Mouse (Mus musculus) CH12.LX (cell line): ENCODE measurements around the gene B4galt1. TPM values are rescaled to one million over a fixed set of nuclear protein-coding genes. Genes with fewer than 3 reads are reported as not detected.
A peak's percentile ranks its signal among the peaks of the same experiment; 100 is the strongest.

Experiments
- DNase-seq: peaks from one replicate; pipeline ENCODE4 v3.0.0-alpha.2; 2013; ENCODE audit errors: extremely low read depth
- H3K27ac ChIP-seq: 2 replicates; pipeline ENCODE4 v1.5.1; 2012; ENCODE audit warnings: low read depth, mild to moderate bottlenecking, control low read depth, moderate library complexity; ENCODE audit not compliant: insufficient read depth
- H3K27me3 ChIP-seq: replicated peaks from 2 replicates; pipeline ENCODE3; 2012; ENCODE audit warnings: inconsistent platforms
- H3K36me3 ChIP-seq, 2 experiments: replicated peaks in 1 of 2; 2 replicates each; pipeline versions ENCODE3 to v1.6.1; 2012; ENCODE audit warnings: inconsistent platforms in 1 of 2, low read length in 1 of 2, mild to moderate bottlenecking in 1 of 2, mixed read lengths in 1 of 2, moderate library complexity in 1 of 2; ENCODE audit not compliant: control insufficient read depth in 1 of 2, insufficient read depth in 1 of 2
- H3K4me1 ChIP-seq, 2 experiments: 2 replicates each; pipeline ENCODE4 v1.6.1; 2012; ENCODE audit warnings: inconsistent platforms in 1 of 2, moderate library complexity in 1 of 2; ENCODE audit not compliant: insufficient read depth in 2 of 2, control insufficient read depth in 1 of 2
- H3K4me2 ChIP-seq: 2 replicates; pipeline ENCODE4 v1.6.1; 2012; ENCODE audit warnings: low read depth, mild to moderate bottlenecking, control low read depth; ENCODE audit not compliant: poor library complexity, insufficient read depth, severe bottlenecking
- H3K4me3 ChIP-seq, 3 experiments: fragments of 150-350 bp in 1 of 3; sonication (generic) in 1 of 3; replicated peaks in 1 of 3; 2 replicates each; pipeline versions ENCODE3 to v1.5.1; 2011 to 2012; ENCODE audit warnings: low read depth in 2 of 3, low read length in 2 of 3, mild to moderate bottlenecking in 2 of 3, moderate library complexity in 2 of 3, control low read depth in 1 of 3, improper control_type of control experiment in 1 of 3, inconsistent platforms in 1 of 3, mixed read lengths in 1 of 3; ENCODE audit not compliant: poor library complexity in 1 of 3
- H3K79me2 ChIP-seq: replicated peaks from 2 replicates; pipeline ENCODE4 v1.6.1; 2012; ENCODE audit warnings: mild to moderate bottlenecking, moderate library complexity; ENCODE audit not compliant: control insufficient read depth, poor library complexity, insufficient read depth, severe bottlenecking; ENCODE audit errors: extremely low read depth
- H3K9ac ChIP-seq: 2 replicates; pipeline ENCODE4 v1.6.1; 2012; ENCODE audit warnings: low read depth, mild to moderate bottlenecking, control low read depth, moderate library complexity; ENCODE audit not compliant: insufficient read depth
- H3K9me3 ChIP-seq: replicated peaks from 2 replicates; pipeline ENCODE3; 2012; ENCODE audit warnings: low read length, inconsistent platforms, mixed read lengths
- BHLHE40 ChIP-seq: IDR thresholded peaks from 2 replicates; pipeline ENCODE4 v1.6.1; 2011; ENCODE audit warnings: mild to moderate bottlenecking, low read depth, low read length, improper control_type of control experiment
- CHD1 ChIP-seq: IDR thresholded peaks from 2 replicates; pipeline ENCODE4 v1.6.1; 2012; ENCODE audit warnings: low read depth, low read length, improper control_type of control experiment, inconsistent platforms
- CHD2 ChIP-seq: IDR thresholded peaks from 2 replicates; pipeline ENCODE4 v1.6.1; 2011; ENCODE audit warnings: low read length, improper control_type of control experiment
- CTCF ChIP-seq, 2 experiments: IDR thresholded peaks in 1 of 2; conservative IDR thresholded peaks in 1 of 2; 2 replicates each; pipeline ENCODE4 v1.5.1; 2011 to 2012; ENCODE audit warnings: low read depth in 2 of 2, low read length in 2 of 2, improper control_type of control experiment in 1 of 2, inconsistent platforms in 1 of 2, mild to moderate bottlenecking in 1 of 2, moderate library complexity in 1 of 2
- E2F4 ChIP-seq: IDR thresholded peaks from 2 replicates; pipeline ENCODE4 v1.6.1; 2011; ENCODE audit warnings: low read depth, low read length, improper control_type of control experiment; ENCODE audit not compliant: insufficient replicate concordance
- ELF1 ChIP-seq: IDR thresholded peaks from 2 replicates; pipeline ENCODE4 v1.6.1; 2014; ENCODE audit warnings: low read depth, mild to moderate bottlenecking, inconsistent platforms, low read length, improper control_type of control experiment
- EP300 ChIP-seq: IDR thresholded peaks from 2 replicates; pipeline ENCODE4 v1.6.1; 2011; ENCODE audit warnings: low read length, improper control_type of control experiment
- ETS1 ChIP-seq: conservative IDR thresholded peaks from 2 replicates; pipeline ENCODE4 v1.6.1; 2012; ENCODE audit warnings: low read depth, mild to moderate bottlenecking, inconsistent platforms, low read length, improper control_type of control experiment, moderate library complexity
- GABPA ChIP-seq: IDR thresholded peaks from 2 replicates; pipeline ENCODE4 v1.6.1; 2012; ENCODE audit warnings: low read depth, low read length, improper control_type of control experiment, inconsistent platforms; ENCODE audit not compliant: insufficient replicate concordance
- IRF4 ChIP-seq: IDR thresholded peaks from 2 replicates; pipeline ENCODE4 v1.6.1; 2014; ENCODE audit warnings: low read depth, mild to moderate bottlenecking, inconsistent platforms, low read length, improper control_type of control experiment
- JUND ChIP-seq: conservative IDR thresholded peaks from 2 replicates; pipeline ENCODE4 v1.6.1; 2011; ENCODE audit warnings: low read depth, low read length, improper control_type of control experiment
- KAT2A ChIP-seq: IDR thresholded peaks from 2 replicates; pipeline ENCODE4 v1.6.1; 2012; ENCODE audit warnings: low read length, improper control_type of control experiment, inconsistent platforms; ENCODE audit not compliant: insufficient replicate concordance
- MAX ChIP-seq: IDR thresholded peaks from 2 replicates; pipeline ENCODE4 v1.6.1; 2011; ENCODE audit warnings: low read length, improper control_type of control experiment
- MAZ ChIP-seq: IDR thresholded peaks from 2 replicates; pipeline ENCODE4 v1.6.1; 2012; ENCODE audit warnings: low read depth, mild to moderate bottlenecking, inconsistent platforms, low read length, improper control_type of control experiment, moderate library complexity
- MXI1 ChIP-seq: IDR thresholded peaks from 2 replicates; pipeline ENCODE4 v1.6.1; 2011; ENCODE audit warnings: mild to moderate bottlenecking, low read depth, low read length, improper control_type of control experiment
- MYC ChIP-seq: IDR thresholded peaks from 2 replicates; pipeline ENCODE4 v1.6.1; 2011; ENCODE audit warnings: low read depth, mild to moderate bottlenecking, improper control_type of control experiment, low read length
- NELFE ChIP-seq: IDR thresholded peaks from 2 replicates; pipeline ENCODE4 v1.6.1; 2011; ENCODE audit warnings: low read depth, low read length, improper control_type of control experiment
- PAX5 ChIP-seq: IDR thresholded peaks from 2 replicates; pipeline ENCODE4 v1.6.1; 2012; ENCODE audit warnings: low read length, inconsistent platforms, mixed read lengths
- POLR2A ChIP-seq: IDR thresholded peaks from 2 replicates; pipeline ENCODE4 v1.6.1; 2011; ENCODE audit warnings: low read depth, mild to moderate bottlenecking, improper control_type of control experiment, low read length
- POLR2AphosphoS2 ChIP-seq: IDR thresholded peaks from 2 replicates; pipeline ENCODE4 v1.6.1; 2011; ENCODE audit warnings: low read depth, low read length, improper control_type of control experiment
- RAD21 ChIP-seq: IDR thresholded peaks from 2 replicates; pipeline ENCODE4 v1.6.1; 2011; ENCODE audit warnings: low read depth, mild to moderate bottlenecking, low read length, improper control_type of control experiment, moderate library complexity
- RCOR1 ChIP-seq: conservative IDR thresholded peaks from 2 replicates; pipeline ENCODE4 v1.6.1; 2012; ENCODE audit warnings: low read depth, mild to moderate bottlenecking, inconsistent platforms, low read length, improper control_type of control experiment
- SIN3A ChIP-seq: IDR thresholded peaks from 2 replicates; pipeline ENCODE4 v1.6.1; 2012; ENCODE audit warnings: low read length, improper control_type of control experiment, inconsistent platforms
- SMC3 ChIP-seq: IDR thresholded peaks from 2 replicates; pipeline ENCODE4 v1.6.1; 2011; ENCODE audit warnings: low read depth, low read length, improper control_type of control experiment
- TBP ChIP-seq: conservative IDR thresholded peaks from 2 replicates; pipeline ENCODE4 v1.6.1; 2011; ENCODE audit warnings: low read depth, low read length, improper control_type of control experiment
- TCF12 ChIP-seq: IDR thresholded peaks from 2 replicates; pipeline ENCODE4 v1.6.1; 2014; ENCODE audit warnings: low read depth, mild to moderate bottlenecking, inconsistent platforms, low read length, improper control_type of control experiment
- USF1 ChIP-seq: IDR thresholded peaks from 2 replicates; pipeline ENCODE4 v1.6.1; 2014; ENCODE audit warnings: low read depth, mild to moderate bottlenecking, inconsistent platforms, low read length, improper control_type of control experiment
- USF2 ChIP-seq: conservative IDR thresholded peaks from 2 replicates; pipeline ENCODE4 v1.6.1; 2011; ENCODE audit warnings: low read depth, low read length, improper control_type of control experiment
- ZC3H11A ChIP-seq: IDR thresholded peaks from 2 replicates; pipeline ENCODE4 v1.6.1; 2012; ENCODE audit warnings: low read depth, mild to moderate bottlenecking, inconsistent platforms, low read length, improper control_type of control experiment
- ZKSCAN1 ChIP-seq: IDR thresholded peaks from 2 replicates; pipeline ENCODE4 v1.6.1; 2012; ENCODE audit warnings: low read depth, inconsistent platforms, low read length, improper control_type of control experiment, borderline replicate concordance
- ZMIZ1 ChIP-seq: IDR thresholded peaks from 2 replicates; pipeline ENCODE4 v1.6.1; 2012; ENCODE audit warnings: low read depth, mild to moderate bottlenecking, inconsistent platforms, low read length, improper control_type of control experiment
- ZNF384 ChIP-seq: IDR thresholded peaks from 2 replicates; pipeline ENCODE4 v1.6.1; 2012; ENCODE audit warnings: low read depth, low read length, improper control_type of control experiment, inconsistent platforms
- dilution Hi-C: fragments of 300-500 bp; cut with MboI; formaldehyde crosslinking; loops from 2 replicates; pipeline ENCODE4 v1.14.3; 2020; ENCODE audit warnings: low sequenced_read_pairs; ENCODE audit not compliant: extremely low pct_unique_long_range_greater_than_20kb, extremely low pct_ligation_motif_present
- in situ Hi-C: fragments of 300-500 bp; cut with MboI; formaldehyde crosslinking; loops from 3 replicates; pipeline ENCODE4 v1.14.3; 2019; ENCODE audit warnings: low sequenced_read_pairs, low pct_ligation_motif_present, low pct_unique_long_range_greater_than_20kb, mixed read lengths
- polyA plus RNA-seq: library from polyadenylated mRNA; unstranded; fragments of >175 nt; gene quantifications from 2 replicates; pipeline ENCODE4 v1.2.1, GENCODE M21; 2012; ENCODE audit warnings: low read depth; ENCODE audit not compliant: insufficient read length
- total RNA-seq, 2 experiments: library from RNA; depleted of rRNA; stranded (reverse); fragments of 300-350 nt in 1 of 2; fragments of >200 nt in 1 of 2; gene quantifications; 2 replicates each; pipeline ENCODE4 v1.2.3; 2012 to 2014

Gene B4galt1
- total and polyA plus RNA-seq, 3 experiments, result 46.6 to 80.2 (median 66.6) TPM

GRCm38 (mm10) chr4:40783049-40783448 lies 70.8 kb downstream of the B4galt1 start:
- no peak for TF ChIP-seq USF2
- no peak for TF ChIP-seq BHLHE40
- TF ChIP-seq TBP, result no peak
- TF ChIP-seq ETS1, result no peak
- TF ChIP-seq EP300, result no peak
- no peak for DNase-seq
- H3K27ac ChIP-seq, result no peak overlapping the region
- no peak overlapping the region for H3K4me2 ChIP-seq
- H3K27me3 ChIP-seq, result no peaks in the 10 kb centered on the region
- dilution Hi-C loops, result no loop called here
- no peak overlapping the region for H3K9ac ChIP-seq
- in situ Hi-C loops, result loop anchor here (5.0 kb wide), 1 partner anchor 44 kb away; no protein-coding TSS in a partner anchor
- no peaks in the 10 kb centered on the region for H3K36me3 ChIP-seq
- peaks cover 26 to 63% of the 10 kb centered on the region in 2 experiments for H3K4me1 ChIP-seq
- no peaks in the 10 kb centered on the region for H3K9me3 ChIP-seq
- no peak overlapping the region for H3K4me3 ChIP-seq
- H3K79me2 ChIP-seq, result no peaks in the 10 kb centered on the region

- H3K36me3 ChIP-seq, result no peaks in the 10 kb centered on the region
- in situ Hi-C loops, result loop anchor here (5.0 kb wide), 1 partner anchor 45 kb away; no protein-coding TSS in a partner anchor
- H3K9me3 ChIP-seq, result no peaks in the 10 kb centered on the region
- peak overlapping the region; percentile 92 for H3K27ac ChIP-seq
- no peaks in the 10 kb centered on the region for H3K79me2 ChIP-seq
- peak overlapping the region; percentile 93 for H3K4me2 ChIP-seq
- no peaks in the 10 kb centered on the region for H3K27me3 ChIP-seq
- H3K4me3 ChIP-seq, result no peak overlapping the region
- dilution Hi-C loops, result no loop called here
- H3K9ac ChIP-seq, result peak overlapping the region; percentile 24
- peaks cover 30 to 73% of the 10 kb centered on the region in 2 experiments for H3K4me1 ChIP-seq
- DNase-seq, result peak; percentile 96
- 0 out of 2 replicates have a peak, but pooled peaks have one; percentile 73 for TF ChIP-seq KAT2A
- peak; percentile 2; the same call in 1 of the 2 replicates for TF ChIP-seq SMC3
- 0 out of 2 replicates have a peak, but pooled peaks have one; percentile 20 for TF ChIP-seq E2F4
- TF ChIP-seq JUND, result peak; percentile 92
- TF ChIP-seq RCOR1, result peak; percentile 92
- TF ChIP-seq GABPA, result no peak
- TF ChIP-seq USF1, result peak; percentile 78
- TF ChIP-seq USF2, result peak; percentile 76
- 0 out of 2 replicates have a peak, but pooled peaks have one; percentile 35 for TF ChIP-seq NELFE
- peak; percentile 35; the same call in 1 of the 2 replicates for TF ChIP-seq POLR2A
- TF ChIP-seq ZC3H11A, result no peak
- TF ChIP-seq MAX, result peak; percentile 97
- TF ChIP-seq IRF4, result peak; percentile 95
- TF ChIP-seq MAZ, result peak; percentile 92
- TF ChIP-seq SIN3A, result peak; percentile 96
- TF ChIP-seq PAX5, result no peak
- TF ChIP-seq CHD1, result 0 out of 2 replicates have a peak, but pooled peaks have one; percentile 4
- TF ChIP-seq TBP, result peak; percentile 32
- peak; percentile 95 for TF ChIP-seq MXI1
- TF ChIP-seq POLR2AphosphoS2, result no peak
- TF ChIP-seq ZMIZ1, result no peak
- peak; percentile 97 for TF ChIP-seq EP300
- TF ChIP-seq TCF12, result peak; percentile 88
- TF ChIP-seq CHD2, result peak; percentile 71; the same call in 1 of the 2 replicates
- peak; percentile 97 for TF ChIP-seq ZNF384
- no peak; the same call in 1 of the 2 replicates for TF ChIP-seq ZKSCAN1
- no peak for TF ChIP-seq RAD21
- TF ChIP-seq CTCF (conservative IDR thresholded peaks at IDR 0.05 in 1 of 2, IDR thresholded peaks at IDR 0.05 in 1 of 2; ENCODE audit: low read depth in 2 of 2, low read length in 2 of 2), result no peak
- TF ChIP-seq ELF1, result peak; percentile 21; the same call in 1 of the 2 replicates
- TF ChIP-seq MYC, result peak; percentile 99
Observed at GRCm38 (mm10) chr4:40781797-40782495, 71.9 kb downstream of the B4galt1 start.
